Mouse (Mus musculus) heart, postnatal 4 days (tissue): ENCODE measurements around the gene Celsr1. TPM values are rescaled to one million over a fixed set of nuclear protein-coding genes. Genes with fewer than 3 reads are reported as not detected.

Source experiments
- DNase-seq: peaks from one replicate; pipeline ENCODE4 v3.0.0; 2021
- total RNA-seq, 2 experiments: library from RNA; stranded (reverse); gene quantifications; 2 replicates each; pipeline ENCODE4 v1.2.3; 2021

Gene Celsr1
- total RNA-seq, 2 experiments from 2014 or later, result 20.0 to 21.3 TPM

DNA sequence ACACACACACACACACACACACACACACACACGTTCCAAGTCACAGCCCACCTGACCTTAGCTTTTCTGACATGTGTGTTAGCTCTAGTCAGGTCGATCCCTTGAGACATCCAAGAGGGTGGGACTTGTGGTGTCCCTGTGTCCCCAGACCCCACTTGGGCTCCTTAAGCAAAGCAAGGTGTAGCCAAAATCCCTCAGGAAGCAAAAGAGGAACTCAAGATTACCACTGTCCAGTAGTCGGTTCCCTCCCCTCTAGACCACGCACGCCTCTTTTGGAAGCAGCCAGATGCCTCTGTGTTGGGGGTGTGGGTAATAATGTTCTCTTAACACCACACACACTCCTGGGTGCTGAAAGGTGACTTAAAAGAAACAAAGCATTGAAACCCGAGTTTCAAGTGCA lies 80.1 kb downstream of the Celsr1 start:
- DNase-seq, result no peak

- peak; percentile 39 for DNase-seq
Measured at GRCm38 (mm10) chr15:85949421-85950164, 84.0 kb downstream of the Celsr1 start.

- no peak for DNase-seq
Measured at GRCm38 (mm10) chr15:85947967-85948366, 85.6 kb downstream of the Celsr1 start.

DNA sequence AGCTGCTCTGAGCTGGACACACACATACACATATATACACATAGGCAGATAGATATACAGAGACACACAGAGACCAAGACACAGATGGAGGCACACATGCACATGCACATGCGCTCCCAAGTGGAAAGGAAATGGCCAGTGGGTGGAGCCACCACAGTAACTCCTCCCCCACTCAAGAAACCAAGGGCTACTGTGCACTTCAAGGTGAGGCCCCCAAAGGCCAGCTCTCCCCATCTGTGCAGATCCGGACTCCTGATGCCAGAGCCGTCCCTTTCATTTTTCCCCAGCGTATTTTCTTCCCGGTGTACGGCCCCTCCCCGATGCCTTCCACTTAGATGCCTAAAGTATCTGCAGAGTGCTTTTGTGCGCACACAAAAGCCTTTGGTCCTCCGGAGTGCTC lies 86.0 kb downstream of the Celsr1 start:
- no peak for DNase-seq

DNA sequence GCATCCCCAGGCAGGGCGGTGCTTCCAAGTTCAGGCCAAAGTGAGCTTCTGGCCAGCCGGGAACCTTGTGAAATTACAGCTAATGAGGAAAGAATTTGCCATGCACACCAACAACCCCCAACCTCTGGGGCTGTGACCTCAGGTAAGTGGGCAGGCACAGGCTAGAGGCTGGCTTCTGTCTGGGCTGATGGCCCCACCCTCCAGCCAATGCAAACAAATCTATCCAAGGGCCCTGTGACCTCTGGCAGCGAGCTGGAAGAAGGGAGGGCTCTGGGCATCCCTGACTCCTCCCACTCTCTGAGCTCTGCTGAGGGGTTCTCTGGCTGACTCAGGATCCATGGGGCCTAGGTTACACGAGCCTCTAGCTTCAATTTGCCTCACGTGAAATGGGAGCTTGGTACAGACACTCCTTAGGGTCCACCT lies 97.9 kb downstream of the Celsr1 start:
- DNase-seq, result peak; percentile 48

GRCm38 (mm10) chr15:85928161-85928560 lies 105.4 kb downstream of the Celsr1 start:
- no peak for DNase-seq

- DNase-seq, result no peak
Measured at GRCm38 (mm10) chr15:85921855-85922254, 111.7 kb downstream of the Celsr1 start.

DNA sequence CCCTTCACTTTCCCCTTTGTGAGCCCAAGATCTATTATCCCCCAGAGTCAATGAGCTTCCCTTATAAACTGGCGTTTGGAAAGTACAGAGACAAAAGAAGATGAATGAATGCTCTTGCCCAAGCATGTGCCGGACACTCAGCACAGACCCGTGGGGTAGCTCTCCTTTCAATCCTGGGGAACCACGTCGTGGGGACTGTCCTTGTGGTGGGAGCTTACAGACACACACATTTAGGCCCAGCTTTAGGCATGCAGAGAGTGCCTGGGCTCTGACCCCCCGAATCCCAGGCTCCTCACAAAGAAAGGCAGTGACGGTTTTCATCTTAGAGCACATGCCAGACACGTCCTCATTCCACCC lies 113.7 kb downstream of the Celsr1 start:
- no peak for DNase-seq

DNA sequence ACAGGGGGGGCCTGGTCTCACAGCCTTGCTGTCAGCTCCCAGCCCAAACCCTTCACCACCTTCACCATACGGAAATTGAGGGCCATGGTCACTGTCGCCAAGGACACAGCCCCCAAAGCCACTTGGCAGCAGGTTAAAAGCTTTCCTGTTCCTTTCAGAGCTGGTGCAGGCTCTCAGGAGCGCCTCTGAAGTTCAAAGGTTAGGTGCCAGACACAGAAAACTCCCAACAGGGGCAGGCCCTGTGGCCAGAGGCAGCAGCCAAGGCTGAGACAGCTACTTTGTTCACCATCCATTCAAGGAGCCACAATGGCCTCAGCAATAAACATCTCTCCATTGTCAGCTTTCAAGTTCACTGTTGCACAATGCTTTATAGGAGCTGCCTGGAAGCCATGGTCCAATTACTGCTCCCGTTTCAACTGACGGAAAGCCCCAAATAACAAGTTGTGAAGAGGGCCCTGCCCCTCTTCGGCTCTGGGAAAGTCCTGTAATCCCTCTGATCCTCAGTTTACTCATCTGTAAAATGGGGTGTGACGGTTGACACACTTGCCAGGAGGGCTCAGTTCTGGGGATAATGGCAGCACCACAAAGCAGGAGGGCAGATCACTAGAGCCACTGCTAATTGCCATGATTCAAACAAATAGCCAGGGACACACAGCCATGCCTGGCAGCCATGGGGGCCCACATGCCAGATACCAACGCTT lies 114.2 kb downstream of the Celsr1 start:
- no peak for DNase-seq

DNA sequence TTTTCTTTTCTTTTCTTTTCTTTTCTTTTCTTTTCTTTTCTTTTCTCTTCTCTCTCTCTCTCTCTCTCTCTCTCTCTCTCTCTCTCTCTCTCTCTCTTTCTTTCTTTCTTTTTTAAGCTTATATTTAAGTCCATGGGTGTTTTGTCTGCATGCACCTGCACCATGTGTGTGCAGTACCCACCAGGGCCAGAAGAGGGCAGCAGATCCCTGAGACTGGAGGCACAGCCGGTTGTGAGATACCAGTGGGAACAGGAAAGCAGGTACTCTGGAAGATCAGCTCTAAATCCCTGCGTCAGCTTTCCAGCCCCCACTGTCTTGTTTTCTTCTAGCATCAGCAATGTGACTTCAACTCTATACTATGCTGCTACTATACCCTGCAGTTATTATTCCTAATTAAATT lies 120.0 kb downstream of the Celsr1 start:
- peak; percentile 86 for DNase-seq

- peak; percentile 28 for DNase-seq
Measured at GRCm38 (mm10) chr15:85909931-85910330, 123.6 kb downstream of the Celsr1 start.

DNA sequence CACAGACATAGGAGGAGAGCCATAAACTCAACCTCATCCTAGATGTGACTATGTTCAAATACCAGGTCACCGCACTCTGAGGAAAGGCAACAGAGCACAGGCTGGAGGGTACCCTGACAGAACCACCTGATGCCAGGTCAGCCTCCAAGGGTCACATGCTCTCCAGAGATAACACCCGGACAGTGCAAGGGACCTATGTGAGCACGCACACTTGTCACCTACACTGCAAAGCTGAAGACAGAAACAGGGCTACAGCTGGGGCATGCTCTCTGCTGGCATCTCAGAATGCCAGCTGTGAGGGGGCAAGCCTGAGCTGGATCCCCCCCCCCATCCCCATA lies 124.1 kb downstream of the Celsr1 start:
- no peak for DNase-seq

DNA sequence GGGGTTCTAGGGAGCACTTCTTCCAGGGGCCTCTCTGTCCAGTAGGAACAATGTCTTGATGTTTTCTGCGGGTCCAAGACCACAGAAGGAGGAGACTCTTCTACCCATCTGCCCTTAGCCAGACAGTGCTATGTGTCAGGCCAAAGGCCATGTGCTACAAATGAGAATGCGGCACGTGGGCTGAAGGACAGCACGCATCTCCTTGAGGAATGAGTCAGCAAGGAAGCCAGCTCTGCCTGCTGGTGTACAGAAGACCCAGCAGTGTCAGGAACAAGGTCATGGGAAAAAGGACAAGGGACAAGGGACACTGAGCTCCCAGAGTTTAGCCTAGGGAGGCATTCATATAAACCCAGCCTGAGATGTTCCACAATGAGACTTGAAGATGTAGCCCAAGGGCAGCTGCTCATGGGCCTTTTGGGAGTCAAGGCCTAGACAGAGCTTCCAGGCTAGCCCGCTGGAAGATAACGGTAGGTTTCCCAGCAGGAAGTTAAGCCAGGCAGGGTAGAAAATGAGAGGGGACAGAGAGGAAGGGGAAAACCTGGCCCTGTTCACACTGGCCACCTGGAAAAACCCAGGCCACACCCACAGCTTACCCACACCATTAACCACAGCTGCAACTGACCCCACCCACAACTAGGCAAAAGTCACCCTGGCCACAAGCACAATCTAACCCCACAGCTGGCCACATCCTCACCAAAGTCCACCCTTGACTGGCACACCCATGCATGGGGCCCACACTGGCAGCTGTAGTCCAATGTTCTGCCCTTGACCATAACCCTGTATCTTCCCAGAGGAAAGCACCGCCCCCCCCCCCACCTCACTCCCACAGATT lies 124.7 kb downstream of the Celsr1 start:
- no peak for DNase-seq

DNA sequence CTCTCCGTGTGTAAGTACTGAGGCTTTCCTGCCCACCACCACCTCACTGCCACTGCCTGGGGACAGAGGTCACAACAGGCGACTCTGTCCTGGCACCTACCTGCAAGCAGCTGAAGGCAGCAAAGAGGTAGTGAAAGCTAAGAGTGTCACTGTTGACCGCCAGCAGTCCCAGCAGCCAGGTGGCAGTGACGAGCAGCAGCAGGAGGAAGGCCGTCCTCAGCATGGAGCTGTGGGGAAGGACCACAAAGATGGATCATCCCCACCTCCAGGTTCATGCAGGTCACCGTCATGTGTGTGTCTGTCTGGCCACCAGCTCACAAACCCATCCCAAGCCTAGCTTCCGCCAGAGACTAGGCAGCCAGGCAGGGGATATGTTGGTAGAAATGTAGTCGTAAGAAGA lies 129.8 kb downstream of the Celsr1 start:
- DNase-seq, result peak; percentile 37

DNA sequence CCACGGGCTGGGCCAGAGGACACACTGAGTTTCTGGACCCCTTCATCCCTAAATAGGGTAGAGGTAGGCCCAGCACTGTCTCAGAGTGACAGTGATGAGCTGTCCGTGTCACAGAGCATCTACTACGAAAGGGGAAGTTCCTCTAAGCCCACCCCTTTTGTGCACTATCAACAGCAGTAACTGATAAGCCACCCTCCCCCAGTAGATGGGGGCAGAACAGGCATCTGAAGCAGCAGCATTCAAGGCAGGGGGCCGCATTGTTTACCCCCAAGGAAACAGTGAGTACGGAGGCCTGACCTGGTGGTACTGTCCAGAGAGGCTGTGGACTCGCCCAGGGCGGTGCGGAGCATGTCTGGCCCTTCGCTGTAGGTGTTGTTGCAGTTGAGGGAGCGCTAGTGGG lies 131.1 kb downstream of the Celsr1 start:
- DNase-seq, result no peak

DNA sequence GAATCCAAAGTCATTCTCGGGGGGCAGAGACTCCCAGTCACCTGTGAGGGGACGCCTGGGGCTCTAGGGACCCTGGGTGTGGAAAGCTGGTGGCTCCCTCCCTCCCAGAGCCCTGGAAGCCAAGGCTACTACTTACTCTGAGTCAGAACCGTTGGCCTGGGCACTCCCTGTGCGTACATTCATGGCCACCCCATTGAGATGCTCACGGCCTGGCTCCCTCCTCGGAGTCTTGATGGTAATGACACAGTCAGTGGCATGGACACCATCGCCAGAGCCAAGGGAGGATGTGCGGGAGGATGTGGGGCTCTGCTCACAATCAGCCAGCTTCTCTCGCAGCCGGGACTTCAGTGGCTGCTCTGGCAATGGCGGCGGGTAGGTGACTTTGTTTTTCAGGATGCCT lies 132.8 kb downstream of the Celsr1 start:
- no peak for DNase-seq

GRCm38 (mm10) chr15:85900318-85900717 lies 133.3 kb downstream of the Celsr1 start:
- no peak for DNase-seq

DNA sequence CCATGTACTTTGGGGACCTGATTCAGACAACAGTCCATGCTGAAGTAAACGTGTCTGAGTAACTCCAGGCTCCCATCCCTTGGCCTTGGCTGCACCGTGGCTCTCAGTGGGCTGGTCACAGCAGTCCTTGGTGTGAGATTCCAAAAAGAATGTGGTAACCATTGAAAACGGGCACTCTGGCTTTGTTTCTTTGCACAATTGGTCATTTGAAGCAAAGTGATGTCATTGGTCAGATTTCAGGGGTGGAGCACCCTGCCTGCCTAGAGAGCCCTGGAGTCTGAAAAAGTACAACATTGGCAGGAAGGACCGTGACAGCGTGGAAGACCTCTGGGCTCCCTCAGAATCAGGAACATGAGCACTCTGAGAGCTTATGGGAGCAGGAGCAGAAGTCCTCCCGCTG lies 134.2 kb downstream of the Celsr1 start:
- no peak for DNase-seq

DNA sequence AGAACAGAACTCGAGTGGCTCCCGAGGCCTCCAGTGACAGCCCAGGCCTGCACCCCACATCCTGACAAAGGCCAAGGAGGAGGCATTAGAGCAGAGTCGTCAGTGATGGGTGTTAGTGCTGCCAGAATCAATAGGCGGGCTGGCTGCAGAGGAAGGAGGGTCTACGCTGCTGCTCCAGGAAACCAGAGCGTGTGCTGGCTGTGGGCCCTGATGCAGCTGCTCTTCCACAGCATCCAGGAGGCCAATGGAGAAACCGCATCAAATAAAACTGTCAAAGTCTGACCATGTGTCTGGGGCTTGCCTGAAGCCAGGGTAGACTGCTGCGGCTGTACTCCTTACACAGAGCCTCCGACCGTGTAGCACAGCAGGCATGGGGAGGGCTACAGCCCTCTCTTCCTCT lies 136.5 kb downstream of the Celsr1 start:
- no peak for DNase-seq

DNA sequence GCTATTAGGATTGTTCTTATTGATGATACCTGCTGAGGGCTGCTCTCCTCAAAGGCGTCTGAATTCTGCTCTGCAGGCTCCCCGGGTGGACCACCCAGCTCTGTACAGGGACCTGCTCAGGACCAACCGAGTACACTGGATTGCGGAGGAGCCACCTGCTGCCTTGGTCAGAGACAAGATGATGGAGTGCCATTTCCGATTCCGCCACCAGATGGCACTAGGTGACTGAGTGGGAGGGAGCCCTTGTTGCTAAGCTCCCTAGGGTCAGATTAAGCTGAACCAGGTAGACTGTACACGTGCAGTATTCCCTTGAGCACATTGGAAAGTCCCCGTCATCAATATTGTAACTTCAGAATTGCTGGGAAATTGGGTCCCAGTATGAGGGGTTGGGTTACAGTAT lies 137.3 kb downstream of the Celsr1 start:
- peak; percentile 90 for DNase-seq

DNA sequence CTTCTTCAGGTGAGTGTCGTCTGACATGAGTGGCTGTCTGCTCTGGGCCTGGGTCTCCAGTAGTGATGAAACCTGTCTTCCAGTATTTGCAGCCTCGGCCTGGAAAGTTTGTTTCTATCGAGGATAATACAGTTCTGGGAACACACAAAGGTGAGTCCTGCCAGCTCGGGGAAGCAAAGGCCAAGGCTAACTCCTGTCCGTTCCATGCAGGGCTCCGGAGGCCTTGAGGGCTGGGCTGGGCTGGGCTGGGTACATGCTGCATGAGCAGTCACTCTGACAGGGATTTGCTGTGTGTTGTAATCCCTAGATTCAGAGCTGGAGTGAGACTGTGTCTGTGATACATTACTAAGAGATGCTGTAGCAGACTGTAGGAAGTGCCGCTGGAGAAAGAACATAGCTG lies 139.7 kb downstream of the Celsr1 start:
- DNase-seq, result no peak

GRCm38 (mm10) chr15:85892498-85893118 lies 141.0 kb downstream of the Celsr1 start:
- no peak for DNase-seq

DNA sequence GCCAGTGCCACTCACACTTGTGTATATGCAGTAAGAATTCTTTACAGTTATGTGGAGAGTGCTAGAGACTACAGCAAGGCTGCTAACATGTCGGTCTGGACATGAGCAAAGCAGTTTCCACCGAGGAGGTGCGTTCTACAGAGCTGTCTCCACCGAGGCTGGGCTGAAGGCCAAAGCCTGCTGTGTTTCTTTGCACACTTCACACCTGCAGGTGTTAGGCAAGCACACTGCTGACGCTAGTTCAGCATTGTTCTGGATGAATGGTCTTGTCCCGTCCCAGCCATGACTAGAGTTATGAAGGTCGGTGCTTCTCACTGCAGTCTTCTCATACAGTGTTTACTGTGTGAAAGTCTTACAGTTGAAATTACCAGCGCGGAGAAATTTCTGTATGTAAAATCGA lies 141.6 kb downstream of the Celsr1 start:
- no peak for DNase-seq
